Mouse (Mus musculus) lung, postnatal 4 days (tissue): ENCODE measurements around the gene Gabra6.

Experiments used
- DNase-seq, 2 experiments: peaks; one replicate each; pipeline ENCODE4 v3.0.0; 2021

Gabra6 gene

GRCm38 (mm10) chr11:42320882-42321281, at the start of gene Gabra6:
TSS of gene Gabra6 (minus strand) at chr11:42321072.
- no peak for DNase-seq

DNA sequence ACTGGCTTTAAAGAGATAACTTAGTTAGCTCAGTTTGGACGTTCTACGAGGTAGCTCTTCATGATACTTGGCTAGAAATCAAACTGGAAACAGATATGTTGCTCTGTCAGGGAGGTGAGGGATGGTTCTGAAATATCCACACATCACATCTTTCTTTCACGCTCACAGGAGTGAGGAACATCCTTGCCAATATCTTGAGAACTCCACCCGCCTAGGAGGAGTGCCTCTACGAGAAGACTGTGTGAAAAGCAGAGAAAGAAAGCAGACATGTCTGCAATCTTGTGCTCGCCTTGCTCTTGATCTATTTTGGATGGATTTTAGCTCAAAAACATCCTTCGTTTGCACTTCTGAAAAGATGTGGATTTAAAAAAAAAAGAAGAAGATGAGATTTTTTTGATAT, 44.7 kb upstream of the Gabra6 start:
- no peak for DNase-seq

GRCm38 (mm10) chr11:42332121-42332520, 11.2 kb upstream of the Gabra6 start:
- no peak for DNase-seq

DNA sequence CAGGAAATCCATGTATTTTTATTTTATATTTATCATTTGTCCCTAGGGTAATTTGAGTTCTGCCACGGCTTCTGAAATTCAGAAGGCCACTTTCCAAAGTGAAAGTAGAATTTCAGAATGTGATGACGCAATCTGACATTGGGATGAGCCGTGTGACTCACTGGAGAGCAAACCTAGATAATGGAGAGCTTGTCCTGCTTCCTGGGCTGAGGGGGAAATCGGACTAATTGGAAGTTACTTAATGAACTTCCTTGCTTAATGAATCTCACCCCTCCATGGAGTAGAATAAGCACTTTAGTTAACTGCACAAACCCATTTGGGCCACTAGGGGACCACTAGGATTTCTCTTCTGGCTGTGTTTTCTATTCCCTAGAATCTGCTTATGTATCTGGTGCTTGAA, 5.4 kb upstream of the Gabra6 start:
- no peak for DNase-seq

DNA sequence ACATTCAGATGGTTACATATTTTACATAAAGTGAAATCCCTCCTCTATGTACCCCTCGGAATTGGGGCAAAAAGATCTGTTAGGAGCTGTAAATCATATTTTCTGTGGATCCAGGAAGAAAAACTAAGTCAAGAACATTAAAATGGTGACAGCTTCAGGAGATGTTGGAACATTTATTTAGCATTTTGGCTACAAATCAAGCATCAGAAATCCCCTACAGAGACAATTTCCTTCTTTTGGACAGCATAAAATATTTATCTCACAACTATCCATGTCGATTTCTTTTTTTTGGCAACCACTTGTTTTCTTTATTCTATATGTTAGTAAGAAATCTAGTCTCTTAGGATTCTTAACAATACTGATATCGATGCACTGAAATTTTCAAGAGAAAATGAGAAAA, 688 bp upstream of the Gabra6 start:
- DNase-seq = no peak

- DNase-seq = no peak
Observed at GRCm38 (mm10) chr11:42319521-42319920, 1.4 kb downstream of the Gabra6 start.

DNA sequence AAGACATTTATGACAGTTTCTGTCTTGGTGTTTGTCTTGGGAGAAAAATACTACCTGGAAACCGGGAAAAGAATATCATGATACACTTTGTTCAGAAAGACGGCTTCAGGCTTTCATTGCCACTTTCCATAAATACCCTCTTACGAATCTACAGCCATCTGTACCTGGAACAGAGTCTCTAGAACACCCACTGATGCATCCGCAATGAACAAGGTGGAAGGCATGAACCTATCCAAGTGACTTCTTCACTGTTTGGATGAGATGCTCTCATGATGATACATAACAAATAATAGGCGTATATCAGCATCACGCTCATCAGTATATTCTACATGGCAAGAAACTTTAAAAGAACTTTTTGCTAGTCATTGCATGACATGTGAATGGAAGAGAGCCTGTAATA, 1.8 kb downstream of the Gabra6 start:
- no peak for DNase-seq

GRCm38 (mm10) chr11:42317985-42318384, 2.9 kb downstream of the Gabra6 start:
- no peak for DNase-seq

DNA sequence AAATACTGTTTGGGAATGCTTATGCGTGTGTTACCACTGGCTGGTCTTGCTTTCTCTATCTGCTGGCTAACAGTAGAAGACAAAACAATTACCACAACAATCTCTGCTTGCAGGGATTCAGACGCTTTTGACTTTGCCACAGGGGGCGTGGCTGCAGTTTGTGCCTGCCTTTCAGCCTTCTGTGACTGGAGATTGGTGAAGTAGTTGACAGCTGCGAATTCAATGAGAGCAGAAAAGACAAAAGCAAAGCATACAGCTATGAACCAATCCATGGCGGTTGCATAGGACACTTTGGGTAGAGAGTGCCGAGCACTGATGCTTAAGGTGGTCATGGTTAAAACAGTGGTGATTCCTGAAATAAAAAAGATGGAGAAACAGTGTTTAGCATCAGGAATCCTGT, 6.0 kb downstream of the Gabra6 start:
- no peak for DNase-seq

DNA sequence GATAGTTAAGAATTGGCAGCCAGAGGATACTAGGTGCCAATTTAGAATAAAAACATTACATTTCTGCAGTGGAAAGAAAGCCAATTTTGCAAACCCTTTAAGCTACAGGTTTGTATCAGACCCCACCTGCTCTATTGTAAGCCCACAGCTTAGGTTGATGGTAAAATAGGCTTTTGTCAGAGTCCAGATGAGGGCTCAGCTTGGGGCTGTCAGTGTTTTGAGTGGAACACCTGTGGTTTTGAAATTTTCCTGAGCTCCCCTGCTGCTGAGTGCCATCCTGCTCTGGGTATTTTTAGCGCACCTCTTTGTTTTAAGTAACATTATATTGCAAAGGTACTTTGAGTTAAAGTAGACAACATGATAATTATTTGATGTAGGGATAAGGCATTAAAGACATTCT, 10.0 kb downstream of the Gabra6 start:
- DNase-seq = no peak

GRCm38 (mm10) chr11:42309086-42309485, 11.8 kb downstream of the Gabra6 start:
- no peak for DNase-seq

GRCm38 (mm10) chr11:42306095-42306494, 14.8 kb downstream of the Gabra6 start:
- DNase-seq = no peak

- no peak for DNase-seq
Observed at GRCm38 (mm10) chr11:42258978-42259377, 61.9 kb downstream of the Gabra6 start.
